Mouse (Mus musculus) brain, embryonic 14.5 days (tissue): Measurements from ENCODE around the gene Pgpep1.

Experiments used
- CTCF ChIP-seq: fragments of 200-500 bp; IDR thresholded peaks from 2 replicates; pipeline ENCODE4 v1.5.1; 2012; ENCODE audit warnings: inconsistent platforms, mild to moderate bottlenecking, moderate library complexity, borderline replicate concordance; ENCODE audit not compliant: insufficient read depth, insufficient read length; ENCODE audit errors: extremely low read depth
- POLR2A ChIP-seq: fragments of 200-500 bp; IDR thresholded peaks from 2 replicates; pipeline ENCODE4 v1.6.1; 2012; ENCODE audit warnings: mild to moderate bottlenecking, inconsistent platforms, borderline replicate concordance; ENCODE audit not compliant: poor library complexity, insufficient read depth, insufficient read length, severe bottlenecking; ENCODE audit errors: extremely low read depth

GRCm38 (mm10) chr8:70674109-70674508 lies 13.9 kb upstream of the Pgpep1 start:
- TF ChIP-seq POLR2A (no peak), CTCF (no peak)
